Mouse (Mus musculus): ENCODE results near the gene Anxa1.

GRCm38 (mm10) chr19:20426443-20427161 lies 35.9 kb upstream of the Anxa1 start:
- TF ChIP-seq CTCF (conservative IDR thresholded peaks at IDR 0.05; ENCODE audit: low read length): no peak
- TF ChIP-seq NANOG (IDR thresholded peaks at IDR 0.05; ENCODE audit: borderline replicate concordance, low read length): no peak
- TF ChIP-seq POU5F1 (IDR thresholded peaks at IDR 0.05; ENCODE audit: borderline replicate concordance, low read length): no peak

All from E14TG2a.4 (cell line).